Mouse (Mus musculus): ENCODE measurements around the gene Slc25a18. TPM values are rescaled to one million over a fixed set of nuclear protein-coding genes. Genes with fewer than 3 reads are reported as not detected.

The Slc25a18 gene
- polyA plus RNA-seq, 2 experiments = 0.08 to 0.09 TPM

DNA sequence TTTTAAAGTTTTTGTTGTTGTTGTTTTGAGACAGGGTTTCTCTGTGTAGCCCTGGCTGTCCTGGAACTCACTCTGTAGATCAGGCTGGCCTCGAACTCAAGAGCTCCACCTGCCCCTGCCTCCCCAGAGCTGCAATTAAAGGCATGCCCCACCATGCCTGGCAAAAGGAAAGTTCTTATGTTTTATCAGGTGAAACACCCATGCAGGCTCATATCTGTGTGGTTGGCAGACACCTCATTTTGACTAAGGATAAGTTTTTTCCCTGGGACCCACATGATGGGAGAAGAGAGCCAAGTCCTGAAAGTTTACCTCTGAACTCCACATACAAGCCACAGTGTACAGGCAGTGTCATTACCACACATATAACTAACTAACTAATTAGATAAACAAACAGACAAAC is 56.7 kb downstream of the Slc25a18 start:
- TF ChIP-seq EP300 (IDR thresholded peaks at IDR 0.05; ENCODE audit: low read depth) = peak; percentile 95
- peak; percentile 48 for TF ChIP-seq CTCF (IDR thresholded peaks at IDR 0.05; ENCODE audit: low read depth)
- DNase-seq (ENCODE audit: low read depth in 3 of 3, low spot score in 3 of 3) (peak; percentile 79 to 83 (median 81)), ATAC-seq (ENCODE audit: insufficient read depth) (peak; percentile 74)
- Histone ChIP-seq H3K4me2 (ENCODE audit: low read depth) (peak overlapping the region; percentile 73), H3K4me3 (ENCODE audit: insufficient read depth in 1 of 2, low read depth in 2 of 2, low read length in 2 of 2) (no peak overlapping the region), H3K36me3 (replicated peaks; ENCODE audit: control insufficient read depth, insufficient read depth, low read depth) (no peaks in the 10 kb centered on the region), H3K9me3 (ENCODE audit: control insufficient read depth, low read length) (no peaks in the 10 kb centered on the region), H3K27ac (peak overlapping the region; percentile 100), H3K27me3 (ENCODE audit: control insufficient read depth, insufficient read depth, low read length) (no peaks in the 10 kb centered on the region), H3K9ac (replicated peaks) (peak overlapping the region; percentile 34), H3K4me1 (replicated peaks; ENCODE audit: control insufficient read depth in 2 of 2, insufficient read depth in 2 of 2, low read length in 1 of 2) (peaks cover 53 to 62% of the 10 kb centered on the region in 2 experiments)
- 9% methylated on average over 1 of the region's 1 CpGs for WGBS (ENCODE audit: insufficient replicate concordance)

DNA sequence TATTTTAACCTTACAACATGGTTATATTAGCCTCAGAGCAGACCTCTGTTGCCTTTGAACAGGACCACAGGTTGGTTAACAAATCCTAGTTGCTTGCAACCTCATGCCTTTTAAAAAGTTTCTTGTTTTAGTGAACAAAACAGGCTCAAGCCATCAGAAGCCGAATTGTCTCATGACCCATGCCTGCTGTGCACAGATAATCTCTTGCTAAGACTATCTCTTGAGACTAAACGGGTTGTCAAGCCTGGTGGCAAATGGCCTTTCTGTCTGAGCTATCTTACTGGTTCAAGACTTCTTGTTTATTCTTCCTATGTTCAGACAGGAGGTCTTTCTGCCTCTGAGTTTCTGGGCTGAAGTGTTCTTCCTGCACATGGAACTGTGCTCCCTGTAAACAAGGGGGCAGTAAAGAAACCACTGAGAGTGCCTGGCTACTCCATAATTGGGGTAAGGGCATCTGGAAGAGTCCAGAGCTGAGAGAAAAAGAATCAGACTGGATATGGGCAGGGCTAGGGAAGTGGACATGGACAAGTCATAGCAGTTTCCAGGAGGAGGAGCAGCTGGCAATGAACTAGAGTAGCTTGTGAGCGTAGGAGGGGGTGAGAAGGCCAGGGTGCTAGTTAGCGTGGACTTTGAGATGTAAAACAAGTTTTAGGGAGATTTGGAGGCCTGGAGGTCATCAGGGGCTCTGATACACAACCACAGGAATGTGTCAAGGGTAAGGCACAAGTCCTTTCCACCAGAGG is 57.7 kb downstream of the Slc25a18 start:
- H3K27ac ChIP-seq = peak overlapping the region; percentile 100
- H3K27me3 ChIP-seq (ENCODE audit: control insufficient read depth, insufficient read depth, low read length) = no peaks in the 10 kb centered on the region
- peak overlapping the region; percentile 81 for H3K9ac ChIP-seq (replicated peaks)
- DNase-seq (ENCODE audit: low read depth in 3 of 3, low spot score in 3 of 3) = peak; percentile 84 to 88 (median 85)
- H3K36me3 ChIP-seq (replicated peaks; ENCODE audit: control insufficient read depth, insufficient read depth, low read depth) = no peaks in the 10 kb centered on the region
- ATAC-seq (ENCODE audit: insufficient read depth) = peak; percentile 60
- H3K4me2 ChIP-seq (ENCODE audit: low read depth) = peak overlapping the region; percentile 73
- H3K4me3 ChIP-seq (ENCODE audit: insufficient read depth in 1 of 2, low read depth in 2 of 2, low read length in 2 of 2) = peak overlapping the region; percentile 10 to 27; a peak in 3 of 4 replicates
- H3K4me1 ChIP-seq (replicated peaks; ENCODE audit: control insufficient read depth in 2 of 2, insufficient read depth in 2 of 2, low read length in 1 of 2) = peaks cover 58 to 66% of the 10 kb centered on the region in 2 experiments
- TF ChIP-seq CTCF (IDR thresholded peaks at IDR 0.05; ENCODE audit: low read depth) (no peak), EP300 (IDR thresholded peaks at IDR 0.05; ENCODE audit: low read depth) (peak; percentile 94)
- WGBS (ENCODE audit: insufficient replicate concordance) = 14% methylated on average over 4 of the region's 4 CpGs
- H3K9me3 ChIP-seq (ENCODE audit: control insufficient read depth, low read length) = no peaks in the 10 kb centered on the region

DNA sequence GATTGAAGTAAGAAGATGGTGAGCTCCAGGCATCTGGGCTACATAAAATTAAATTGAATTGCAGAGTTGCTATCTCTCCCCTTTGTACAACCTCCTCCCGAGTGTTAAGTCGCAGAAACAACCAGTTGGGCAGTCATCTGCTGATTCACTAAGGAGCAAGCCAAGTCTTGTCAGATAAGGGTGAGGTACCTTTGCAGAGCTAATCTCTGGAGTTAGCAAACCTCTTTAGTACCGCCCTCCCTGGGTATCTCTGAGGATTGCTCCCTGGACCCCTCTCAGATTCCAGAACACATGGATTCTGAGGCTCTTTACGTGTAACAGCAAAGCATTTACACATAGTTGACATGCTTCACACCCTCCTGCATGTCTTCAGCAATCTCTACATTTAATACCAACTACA is 58.7 kb downstream of the Slc25a18 start:
- H3K36me3 ChIP-seq (replicated peaks; ENCODE audit: control insufficient read depth, insufficient read depth, low read depth) = no peaks in the 10 kb centered on the region
- WGBS (ENCODE audit: insufficient replicate concordance) = 21% methylated on average over 4 of the region's 4 CpGs
- H3K4me2 ChIP-seq (ENCODE audit: low read depth) = peak overlapping the region; percentile 73
- H3K27me3 ChIP-seq (ENCODE audit: control insufficient read depth, insufficient read depth, low read length) = no peaks in the 10 kb centered on the region
- DNase-seq (ENCODE audit: low read depth in 3 of 3, low spot score in 3 of 3) = peak; percentile 77 to 86 (median 83)
- H3K4me3 ChIP-seq (ENCODE audit: insufficient read depth in 1 of 2, low read depth in 2 of 2, low read length in 2 of 2) = peak overlapping the region in 1 of 2 experiments; percentile 16; a peak in 2 of 4 replicates
- TF ChIP-seq EP300 (IDR thresholded peaks at IDR 0.05; ENCODE audit: low read depth) = peak; percentile 87
- TF ChIP-seq CTCF (IDR thresholded peaks at IDR 0.05; ENCODE audit: low read depth) = peak; percentile 36
- H3K27ac ChIP-seq = peak overlapping the region; percentile 100
- peak overlapping the region; percentile 81 for H3K9ac ChIP-seq (replicated peaks)
- peaks cover 58 to 66% of the 10 kb centered on the region in 2 experiments for H3K4me1 ChIP-seq (replicated peaks; ENCODE audit: control insufficient read depth in 2 of 2, insufficient read depth in 2 of 2, low read length in 1 of 2)
- H3K9me3 ChIP-seq (ENCODE audit: control insufficient read depth, low read length) = no peaks in the 10 kb centered on the region
- peak; percentile 57 for ATAC-seq (ENCODE audit: insufficient read depth)

DNA sequence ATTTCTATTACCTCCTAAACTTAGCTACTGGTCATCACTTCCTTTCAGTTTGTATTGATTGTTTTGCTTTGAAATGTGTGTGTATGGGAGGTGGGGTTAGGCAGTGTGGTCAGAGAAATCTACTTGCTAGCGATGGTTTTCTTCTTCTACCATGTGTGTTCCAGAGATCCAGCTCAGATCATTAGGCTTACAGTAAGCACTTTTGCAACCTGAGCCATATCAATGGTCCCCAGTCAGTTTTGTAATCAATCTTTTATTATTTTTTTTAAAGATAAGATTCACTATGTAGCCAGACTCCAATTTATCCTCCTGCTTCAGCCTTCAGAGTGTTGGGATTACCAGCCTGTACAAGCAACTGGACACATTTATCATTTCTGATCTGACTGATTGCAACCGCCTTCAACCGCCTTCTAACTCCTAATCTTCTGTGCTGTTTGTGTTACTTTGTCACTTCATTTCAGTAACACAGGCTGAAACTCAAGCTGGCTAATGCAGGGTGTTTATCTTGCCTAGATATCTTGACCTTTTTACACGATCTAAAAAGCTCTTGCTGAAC is 61.5 kb downstream of the Slc25a18 start:
- H3K27ac ChIP-seq = peak overlapping the region; percentile 87
- H3K9ac ChIP-seq (replicated peaks) = peak overlapping the region; percentile 86; the same call in 1 of the 2 replicates
- no peak for DNase-seq (ENCODE audit: low read depth in 3 of 3, low spot score in 3 of 3)
- WGBS (ENCODE audit: insufficient replicate concordance) = 10% methylated on average over 4 of the region's 4 CpGs
- peak; percentile 3; the same call in 1 of the 2 replicates for ATAC-seq (ENCODE audit: insufficient read depth)
- H3K4me3 ChIP-seq (ENCODE audit: insufficient read depth in 1 of 2, low read depth in 2 of 2, low read length in 2 of 2) = no peak overlapping the region; a peak in 1 of 4 replicates
- peak overlapping the region; percentile 79 for H3K4me2 ChIP-seq (ENCODE audit: low read depth)
- H3K27me3 ChIP-seq (ENCODE audit: control insufficient read depth, insufficient read depth, low read length) = no peaks in the 10 kb centered on the region
- H3K9me3 ChIP-seq (ENCODE audit: control insufficient read depth, low read length) = no peaks in the 10 kb centered on the region
- TF ChIP-seq CTCF (IDR thresholded peaks at IDR 0.05; ENCODE audit: low read depth) (no peak), EP300 (IDR thresholded peaks at IDR 0.05; ENCODE audit: low read depth) (peak; percentile 85)
- H3K36me3 ChIP-seq (replicated peaks; ENCODE audit: control insufficient read depth, insufficient read depth, low read depth) = no peaks in the 10 kb centered on the region; the same call in 1 of the 2 replicates
- peaks cover 52 to 57% of the 10 kb centered on the region in 2 experiments for H3K4me1 ChIP-seq (replicated peaks; ENCODE audit: control insufficient read depth in 2 of 2, insufficient read depth in 2 of 2, low read length in 1 of 2)
